Mouse (Mus musculus) midbrain, embryonic 16.5 days (tissue): ENCODE data around the gene Susd5. TPM values are rescaled to one million over a fixed set of nuclear protein-coding genes. Genes with fewer than 3 reads are reported as not detected.
"Not testable (repeated sequence)": the region's sequence is repeated elsewhere in the genome, so short reads cannot be mapped to it uniquely, and the experiment has no call there.

Experiments used
- ATAC-seq: fragments of 200-750 bp; cut with Nextera tagmentation; 2 replicates; pipeline ENCODE4 v1.8.0; 2017; ENCODE audit warnings: moderate TSS enrichment
- H3K27ac ChIP-seq: fragments of 300-500 bp; sonication (generic); 2 replicates; pipeline ENCODE4 v1.5.1; 2014; ENCODE audit warnings: mild to moderate bottlenecking, low read length, mixed read lengths
- H3K27me3 ChIP-seq: fragments of 300-500 bp; sonication (generic); 2 replicates; pipeline ENCODE4 v1.6.1; 2014; ENCODE audit warnings: low read depth, low read length, mixed read lengths; ENCODE audit not compliant: control insufficient read depth, insufficient read depth
- H3K36me3 ChIP-seq: fragments of 300-500 bp; sonication (generic); 2 replicates; pipeline ENCODE4 v1.6.1; 2014; ENCODE audit warnings: mild to moderate bottlenecking, low read length, moderate library complexity, mixed read lengths; ENCODE audit not compliant: control insufficient read depth, insufficient read depth
- H3K4me1 ChIP-seq: fragments of 300-500 bp; sonication (generic); 2 replicates; pipeline ENCODE4 v1.6.1; 2014; ENCODE audit warnings: mild to moderate bottlenecking, low read length, mixed read lengths; ENCODE audit not compliant: control insufficient read depth, insufficient read depth
- H3K4me2 ChIP-seq: fragments of 300-500 bp; sonication (generic); 2 replicates; pipeline ENCODE4 v1.6.1; 2014; ENCODE audit warnings: mild to moderate bottlenecking, low read length, mixed read lengths
- H3K4me3 ChIP-seq: fragments of 300-500 bp; sonication (generic); 2 replicates; pipeline ENCODE4 v1.5.1; 2014; ENCODE audit warnings: low read depth, mild to moderate bottlenecking, low read length, moderate library complexity, mixed read lengths
- H3K9ac ChIP-seq: fragments of 300-500 bp; sonication (generic); 2 replicates; pipeline ENCODE4 v1.6.1; 2014; ENCODE audit warnings: low read depth, low read length, mixed read lengths
- H3K9me3 ChIP-seq: fragments of 300-500 bp; sonication (generic); replicated peaks from 2 replicates; pipeline ENCODE4 v1.6.1; 2014; ENCODE audit warnings: mild to moderate bottlenecking, low read length, mixed read lengths; ENCODE audit not compliant: control insufficient read depth, poor library complexity, severe bottlenecking
- WGBS: fragments of 180-500 bp; shearing (Covaris S2); extraction: QIAGEN DNeasy Blood & Tissue Kit; methylation state at CpG from one replicate; pipeline ENCODE4 v1.1.7; 2014; 5-methylcytosine and 5-hydroxymethylcytosine counted together
- polyA plus RNA-seq: library from polyadenylated mRNA; unstranded; fragments of >200 nt; fragmentation: Nextera tagmentation; extraction: Ambion mirVana; gene quantifications from 2 replicates; pipeline ENCODE4 v1.2.1, GENCODE M21; 2015

The Susd5 gene
- polyA plus RNA-seq, 1 experiment from 2014 or later: 0.72 TPM

DNA sequence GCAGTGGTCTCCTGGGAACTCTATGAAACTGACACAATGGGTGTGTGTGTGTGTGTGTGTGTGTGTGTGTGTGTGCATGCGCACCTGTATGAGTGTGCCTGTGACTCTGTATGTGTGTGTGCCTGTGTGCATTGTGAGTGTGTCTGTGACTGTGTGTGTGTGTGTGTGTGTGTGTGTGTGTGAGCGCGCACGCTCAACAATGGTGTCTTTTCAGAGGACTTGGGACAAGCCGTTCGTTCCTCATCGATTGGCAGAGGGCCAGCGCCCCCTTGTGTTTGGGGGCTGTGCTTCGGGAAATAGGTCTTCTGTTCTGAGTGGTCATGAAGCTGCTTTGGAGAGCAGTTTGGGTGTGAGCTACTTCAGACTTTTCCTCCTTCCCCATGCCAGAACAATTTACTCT, 35.2 kb downstream of the Susd5 start:
- not testable (repeated sequence) for H3K27ac ChIP-seq, ATAC-seq, H3K27me3 ChIP-seq, H3K4me3 ChIP-seq, H3K9ac ChIP-seq, H3K4me2 ChIP-seq, H3K36me3 ChIP-seq, H3K9me3 ChIP-seq, H3K4me1 ChIP-seq
- WGBS: 17% methylated on average over 9 of the region's 9 CpGs

DNA sequence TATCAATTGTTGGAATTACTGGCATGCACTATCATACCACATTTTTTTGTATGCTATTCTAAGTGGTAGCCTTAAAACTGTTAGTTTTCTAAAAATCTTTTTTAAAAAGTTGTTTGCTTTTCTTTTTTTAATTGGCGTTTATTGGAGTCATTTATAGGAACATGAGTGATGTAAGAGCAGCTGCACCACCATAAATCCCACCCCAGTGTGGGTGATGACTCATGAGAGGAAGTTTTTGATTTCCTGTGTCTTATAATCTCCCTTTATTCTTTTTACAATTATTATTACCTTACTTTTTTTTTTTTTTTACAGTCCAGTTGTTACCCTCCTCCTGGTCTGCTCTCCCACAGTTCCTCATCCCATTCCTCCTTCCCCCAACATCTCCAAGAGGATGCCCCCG, 37.9 kb downstream of the Susd5 start:
- Histone ChIP-seq H3K36me3 (no peaks in the 10 kb centered on the region), H3K27me3 (no peaks in the 10 kb centered on the region), H3K9ac (no peak overlapping the region), H3K27ac (no peak overlapping the region), H3K4me1 (no peaks in the 10 kb centered on the region), H3K4me3 (no peak overlapping the region), H3K9me3 (no peaks in the 10 kb centered on the region), H3K4me2 (no peak overlapping the region)
- no peak for ATAC-seq
- WGBS: 78% methylated on average over 2 of the region's 2 CpGs

DNA sequence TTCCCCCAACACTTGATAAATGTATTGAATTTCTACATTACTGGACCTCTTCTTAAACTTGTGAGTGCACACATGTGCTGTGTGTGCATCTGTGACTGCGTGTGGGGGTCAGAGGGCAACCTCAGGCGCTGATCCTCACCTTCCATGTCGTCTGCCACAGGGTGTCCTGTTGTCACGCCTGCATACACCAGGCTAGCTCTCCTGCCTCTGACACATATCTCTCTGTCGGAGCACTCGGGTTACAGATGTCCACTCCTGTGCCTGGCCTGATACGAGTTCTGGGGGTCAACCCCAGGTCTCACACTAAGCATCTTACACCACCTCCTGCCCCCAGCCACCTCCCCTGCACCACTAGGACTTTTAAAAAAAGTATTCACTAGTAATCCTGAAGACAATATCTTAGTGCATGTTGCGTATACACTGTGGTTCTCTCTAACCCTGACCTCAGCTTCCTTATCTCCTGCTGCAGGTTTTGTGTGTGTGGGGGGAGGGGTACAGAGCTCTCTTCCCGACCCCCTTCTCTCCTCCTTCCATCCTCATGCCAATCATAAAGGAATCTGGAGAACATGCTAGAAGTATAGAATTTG, 41.9 kb downstream of the Susd5 start:
- Histone ChIP-seq H3K9ac (no peak overlapping the region), H3K27ac (no peak overlapping the region), H3K9me3 (no peaks in the 10 kb centered on the region), H3K27me3 (no peaks in the 10 kb centered on the region), H3K36me3 (no peaks in the 10 kb centered on the region), H3K4me3 (no peak overlapping the region), H3K4me2 (no peak overlapping the region), H3K4me1 (no peaks in the 10 kb centered on the region)
- ATAC-seq: no peak
- 81% methylated on average over 9 of the region's 9 CpGs for WGBS

DNA sequence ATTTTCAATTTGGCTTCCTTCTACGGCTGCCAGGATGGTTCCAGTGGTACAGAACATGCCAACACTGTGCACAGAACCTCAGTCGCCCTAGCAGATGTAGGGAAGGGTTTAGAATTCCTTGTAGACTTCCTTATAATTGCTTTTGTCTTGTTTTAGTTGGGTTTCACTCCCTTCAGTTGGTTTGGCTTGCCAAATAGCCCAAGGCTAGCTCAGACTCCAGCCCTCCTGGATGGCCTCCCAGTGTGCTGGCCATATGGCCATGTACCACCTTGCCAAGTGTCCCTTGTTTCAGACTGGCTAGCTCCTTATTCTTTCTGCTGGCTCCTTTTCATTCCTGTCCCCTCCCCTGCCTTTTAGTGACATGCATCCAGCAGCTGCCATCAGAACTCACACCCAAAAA, 53.3 kb downstream of the Susd5 start:
- 74% methylated on average over 2 of the region's 2 CpGs for WGBS
- no peak overlapping the region for H3K4me3 ChIP-seq
- no peak overlapping the region for H3K4me2 ChIP-seq
- H3K27ac ChIP-seq: no peak overlapping the region
- no peaks in the 10 kb centered on the region for H3K27me3 ChIP-seq
- H3K36me3 ChIP-seq: no peaks in the 10 kb centered on the region
- ATAC-seq: no peak
- no peak overlapping the region for H3K9ac ChIP-seq
- no peaks in the 10 kb centered on the region for H3K9me3 ChIP-seq
- H3K4me1 ChIP-seq: no peaks in the 10 kb centered on the region

DNA sequence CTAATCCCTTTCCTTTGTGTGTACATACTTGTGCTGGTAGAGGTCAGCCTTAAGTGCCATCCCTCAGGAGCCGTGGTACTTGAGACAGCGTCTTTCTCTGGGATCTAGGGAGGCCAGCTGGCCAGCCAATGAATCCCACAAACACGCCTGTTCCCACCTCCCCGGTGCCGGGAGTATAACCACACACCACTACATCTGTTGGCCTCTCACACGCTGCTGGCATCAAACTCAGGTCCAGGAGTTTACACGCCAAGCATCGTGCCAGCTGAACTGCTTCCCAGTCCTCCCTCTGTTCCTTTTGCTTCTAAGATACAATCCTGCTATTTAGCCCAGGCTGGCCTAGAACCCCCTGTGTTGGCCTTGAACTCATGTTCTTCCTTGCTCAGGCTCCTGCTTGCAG, 54.2 kb downstream of the Susd5 start:
- Histone ChIP-seq H3K9me3 (no peaks in the 10 kb centered on the region), H3K27me3 (no peaks in the 10 kb centered on the region), H3K4me2 (no peak overlapping the region), H3K36me3 (no peaks in the 10 kb centered on the region), H3K4me3 (no peak overlapping the region), H3K4me1 (no peaks in the 10 kb centered on the region), H3K9ac (no peak overlapping the region), H3K27ac (no peak overlapping the region)
- WGBS: 90% methylated on average over 8 of the region's 8 CpGs
- no peak for ATAC-seq

DNA sequence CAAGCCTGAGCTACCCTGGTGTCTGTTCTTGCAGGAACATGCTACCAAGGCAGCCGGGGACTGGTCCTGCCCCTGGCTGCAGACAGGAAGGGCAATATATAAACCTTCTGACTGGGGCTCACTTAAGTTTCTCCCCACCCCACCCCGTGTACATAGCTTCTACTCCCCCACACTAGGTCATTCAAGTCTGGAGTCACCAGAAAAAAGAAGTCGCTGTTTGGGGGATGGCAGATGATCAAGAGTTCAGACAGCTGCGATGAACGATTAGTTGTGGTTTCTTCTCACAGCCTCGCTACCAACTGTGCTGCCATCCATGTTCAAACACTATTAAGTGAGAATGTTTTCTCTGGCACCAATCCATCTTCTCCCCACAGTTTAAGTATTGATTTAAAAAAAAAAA, 55.3 kb downstream of the Susd5 start:
- Histone ChIP-seq H3K4me1 (no peaks in the 10 kb centered on the region), H3K9ac (no peak overlapping the region), H3K27me3 (no peaks in the 10 kb centered on the region), H3K4me3 (no peak overlapping the region), H3K9me3 (no peaks in the 10 kb centered on the region), H3K27ac (no peak overlapping the region), H3K4me2 (no peak overlapping the region), H3K36me3 (no peaks in the 10 kb centered on the region)
- ATAC-seq: no peak
- WGBS: 61% methylated on average over 6 of the region's 6 CpGs

DNA sequence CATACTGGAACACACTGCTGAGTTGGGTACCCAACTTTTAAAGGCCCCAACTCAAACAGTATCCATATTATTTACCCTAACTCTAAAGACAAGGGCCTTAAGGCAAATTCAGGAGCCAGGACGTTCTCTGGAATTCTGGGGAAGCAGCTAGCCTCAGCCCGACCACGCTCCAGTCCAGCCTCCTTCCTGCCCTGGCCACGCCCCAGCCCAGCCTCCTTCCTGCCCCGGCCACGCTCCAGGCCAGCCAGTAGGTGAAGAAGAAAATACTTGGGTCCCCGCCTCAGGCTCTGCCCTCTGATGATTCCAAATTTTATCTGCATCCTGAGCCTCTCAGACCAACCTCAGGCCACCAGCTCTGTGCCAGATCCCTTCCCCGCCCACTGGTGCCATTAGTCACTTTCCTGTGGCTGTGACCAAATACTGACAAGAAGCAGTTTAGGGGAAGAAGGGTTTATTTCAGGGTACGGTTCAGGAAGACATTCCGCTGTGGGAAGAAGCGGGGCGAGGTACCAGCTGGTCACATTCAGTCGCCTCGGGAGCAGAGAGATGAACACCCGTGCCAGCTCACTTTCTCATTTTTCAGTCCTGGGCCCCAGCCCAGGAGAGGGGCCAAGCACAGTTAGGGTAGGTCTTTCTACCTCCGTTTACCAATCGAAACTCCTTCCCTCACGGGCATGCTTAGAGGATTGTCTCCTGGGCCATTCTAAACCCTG, 57.1 kb downstream of the Susd5 start:
- 89% methylated on average over 18 of the region's 18 CpGs for WGBS
- H3K27me3 ChIP-seq: no peaks in the 10 kb centered on the region
- H3K4me3 ChIP-seq: no peak overlapping the region
- ATAC-seq: no peak
- no peak overlapping the region for H3K4me2 ChIP-seq
- H3K36me3 ChIP-seq: no peaks in the 10 kb centered on the region
- H3K4me1 ChIP-seq: no peaks in the 10 kb centered on the region
- no peak overlapping the region for H3K27ac ChIP-seq
- no peaks in the 10 kb centered on the region for H3K9me3 ChIP-seq
- H3K9ac ChIP-seq: no peak overlapping the region

DNA sequence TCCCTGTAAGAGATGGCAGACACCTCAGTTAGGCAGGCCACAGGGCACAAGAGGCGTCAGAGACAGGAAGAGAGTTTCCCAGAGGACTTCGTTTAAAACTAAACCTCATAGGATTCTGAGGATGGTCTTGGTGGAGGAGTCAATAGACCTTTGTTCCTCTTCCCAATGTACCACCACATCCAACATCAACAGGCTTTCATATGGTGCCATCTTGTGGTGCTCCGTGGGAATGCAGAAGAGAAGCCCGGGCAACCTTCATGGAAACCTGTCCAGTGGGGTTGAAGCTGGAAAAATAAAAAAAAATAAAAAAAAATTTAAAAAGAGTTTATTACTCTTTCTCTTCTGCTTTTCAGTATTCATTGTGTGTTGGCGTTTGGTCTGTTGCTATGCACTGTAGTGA, 59.7 kb downstream of the Susd5 start:
- not testable (repeated sequence) for H3K9ac ChIP-seq, H3K27ac ChIP-seq, H3K36me3 ChIP-seq, H3K4me1 ChIP-seq, H3K4me2 ChIP-seq, H3K9me3 ChIP-seq, H3K27me3 ChIP-seq, ATAC-seq, H3K4me3 ChIP-seq
- 23% methylated on average over 5 of the region's 5 CpGs for WGBS

DNA sequence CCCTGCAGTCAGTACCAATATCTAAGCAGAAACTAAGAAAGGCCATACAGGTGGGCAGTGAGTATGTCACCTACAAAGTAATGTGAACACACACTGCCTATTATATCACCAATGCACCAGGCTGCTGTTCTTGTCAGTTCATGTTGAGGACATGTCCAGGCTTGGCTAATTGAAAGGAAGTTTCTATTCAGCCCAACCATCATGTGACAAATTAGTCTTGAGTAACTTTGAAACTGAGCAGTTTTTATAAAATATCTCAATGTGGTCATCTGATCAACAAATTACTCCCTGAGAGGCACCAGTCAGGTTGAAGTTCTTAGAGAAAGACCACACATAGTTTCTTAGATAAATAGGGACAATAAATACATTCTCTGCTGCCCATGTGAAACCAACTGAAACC, 65.9 kb downstream of the Susd5 start:
- H3K36me3 ChIP-seq, H3K9me3 ChIP-seq: not testable (repeated sequence)

More for the DNA sequence above, 65.9 kb downstream of the Susd5 start:
- H3K4me2 ChIP-seq, H3K27me3 ChIP-seq, H3K4me1 ChIP-seq, H3K27ac ChIP-seq, ATAC-seq, H3K4me3 ChIP-seq, H3K9ac ChIP-seq: not testable (repeated sequence)
